Mouse (Mus musculus): ENCODE results near the gene Msi2.

Gene Msi2

GRCm38 (mm10) chr11:88485987-88486386, 232.3 kb downstream of the Msi2 start:
- DNase-seq (ENCODE audit: low spot score in 2 of 2) = no peak

- no peak for DNase-seq (ENCODE audit: low spot score in 2 of 2)
Measured at GRCm38 (mm10) chr11:88485088-88485487, 233.2 kb downstream of the Msi2 start.

- no peak for DNase-seq (ENCODE audit: low spot score in 2 of 2)
Measured at GRCm38 (mm10) chr11:88484047-88484446, 234.3 kb downstream of the Msi2 start.

GRCm38 (mm10) chr11:88482636-88483035, 235.7 kb downstream of the Msi2 start:
- DNase-seq (ENCODE audit: low spot score in 2 of 2) = no peak

- no peak for DNase-seq (ENCODE audit: low spot score in 2 of 2)
Measured at GRCm38 (mm10) chr11:88482236-88482635, 236.1 kb downstream of the Msi2 start.

- DNase-seq (ENCODE audit: low spot score in 2 of 2) = no peak
Measured at GRCm38 (mm10) chr11:88481602-88482161, 236.6 kb downstream of the Msi2 start.

- DNase-seq (ENCODE audit: low spot score in 2 of 2) = no peak
Measured at GRCm38 (mm10) chr11:88481092-88481601, 237.2 kb downstream of the Msi2 start.

- no peak for DNase-seq (ENCODE audit: low spot score in 2 of 2)
Measured at GRCm38 (mm10) chr11:88479498-88479897, 238.8 kb downstream of the Msi2 start.

- DNase-seq (ENCODE audit: low spot score in 2 of 2) = peak in 1 of 2 experiments; percentile 49
Measured at GRCm38 (mm10) chr11:88474889-88475440, 243.3 kb downstream of the Msi2 start.

DNA sequence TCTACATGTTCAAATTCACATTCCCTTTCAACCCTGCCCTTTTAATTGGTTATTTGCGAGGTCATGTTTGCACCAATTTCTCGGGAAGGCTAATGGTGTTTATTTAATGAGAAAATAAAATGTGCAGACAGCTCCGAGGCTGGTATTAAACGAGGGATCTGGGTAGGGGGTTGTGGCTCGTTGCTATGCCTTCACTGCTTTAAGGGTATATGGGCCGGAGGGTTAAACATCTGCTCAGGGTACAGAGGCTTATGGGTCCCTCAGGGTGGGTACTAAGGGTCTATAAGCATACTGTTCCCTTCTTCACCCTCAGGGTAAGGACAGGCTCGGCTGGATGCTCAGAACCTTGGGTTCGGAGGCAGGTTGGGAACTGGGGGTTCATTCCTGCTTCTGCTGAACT, 245.6 kb downstream of the Msi2 start:
- no peak for DNase-seq (ENCODE audit: low spot score in 2 of 2)

GRCm38 (mm10) chr11:88471981-88472647, 246.2 kb downstream of the Msi2 start:
- no peak for DNase-seq (ENCODE audit: low spot score in 2 of 2)

DNA sequence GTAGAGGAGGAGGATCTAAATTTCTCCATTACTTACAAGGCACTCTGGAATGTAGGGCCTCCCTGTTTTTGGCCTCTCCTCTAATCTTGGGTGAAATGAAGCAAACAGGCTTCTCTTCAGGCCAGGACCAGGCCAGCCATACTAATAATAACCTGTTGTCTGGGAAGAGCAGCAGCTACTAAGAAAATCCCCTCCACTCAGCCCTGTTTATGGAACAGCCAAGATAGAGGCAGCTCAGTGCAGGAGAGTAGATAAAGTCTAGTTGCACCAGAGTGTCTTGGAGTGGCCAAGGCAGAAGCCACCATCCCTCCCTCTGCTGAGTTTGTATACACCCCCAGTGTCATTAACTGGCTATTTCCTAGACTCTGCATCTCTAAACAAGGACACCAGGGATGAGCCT, 247.7 kb downstream of the Msi2 start:
- no peak for DNase-seq (ENCODE audit: low spot score in 2 of 2)

DNA sequence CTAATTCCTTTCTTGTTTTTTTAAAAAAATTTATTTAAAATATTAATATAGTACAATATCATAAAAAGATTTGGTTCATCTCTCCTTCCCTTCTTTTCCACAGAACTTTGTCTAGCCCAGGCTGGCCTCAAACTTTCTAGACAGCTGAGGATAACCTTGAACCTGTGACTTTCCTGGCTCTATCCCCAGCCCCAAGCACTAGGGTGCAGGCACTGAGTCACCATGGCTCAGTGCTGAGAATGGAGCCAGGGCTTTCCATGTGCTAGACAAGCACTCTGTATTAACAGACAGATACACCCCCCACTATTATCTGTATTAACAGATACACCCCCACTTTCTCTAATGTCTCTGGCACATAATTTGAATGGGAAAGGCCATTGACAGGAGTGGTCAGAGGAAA, 249.3 kb downstream of the Msi2 start:
- DNase-seq (ENCODE audit: low spot score in 2 of 2) = no peak

DNA sequence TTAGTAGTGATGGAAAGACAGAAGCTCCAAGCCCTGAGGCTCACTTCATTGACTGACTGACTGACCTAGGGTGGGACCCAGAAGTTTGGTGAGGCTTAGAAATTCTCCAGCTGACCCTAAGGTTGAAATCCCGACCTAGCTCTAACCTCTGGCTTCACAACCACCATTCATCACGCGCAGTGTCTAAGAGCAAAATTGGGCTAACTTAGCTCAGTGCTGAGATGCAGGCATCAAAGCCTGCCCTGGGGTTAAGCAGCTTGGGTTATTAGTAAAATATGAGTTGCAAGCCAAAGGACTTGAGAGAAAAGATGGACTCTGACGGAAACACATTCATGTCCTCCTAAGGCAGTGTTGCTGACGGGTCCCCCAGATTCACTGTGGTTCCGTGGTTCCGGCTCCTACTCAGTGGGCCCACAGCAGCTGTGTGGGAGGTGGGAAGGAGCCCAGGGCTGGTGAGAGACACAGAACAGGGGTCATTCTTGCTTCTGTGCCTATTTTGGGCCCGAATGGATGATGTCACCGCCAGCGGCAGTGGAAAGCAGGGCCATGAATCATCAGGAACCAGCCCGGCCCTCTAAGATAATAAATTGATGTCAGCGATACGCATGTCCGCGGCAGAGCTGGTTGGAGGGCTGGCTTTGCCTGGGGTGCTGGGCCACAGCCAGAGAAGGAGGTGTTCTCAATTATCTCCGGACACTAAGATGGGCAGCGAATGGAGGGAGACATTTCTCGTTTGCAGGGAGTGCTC, 250.6 kb downstream of the Msi2 start:
- DNase-seq (ENCODE audit: low spot score in 2 of 2) = peak; percentile 71 to 80

GRCm38 (mm10) chr11:88463951-88464350, 254.4 kb downstream of the Msi2 start:
- DNase-seq (ENCODE audit: low spot score in 2 of 2) = no peak

DNA sequence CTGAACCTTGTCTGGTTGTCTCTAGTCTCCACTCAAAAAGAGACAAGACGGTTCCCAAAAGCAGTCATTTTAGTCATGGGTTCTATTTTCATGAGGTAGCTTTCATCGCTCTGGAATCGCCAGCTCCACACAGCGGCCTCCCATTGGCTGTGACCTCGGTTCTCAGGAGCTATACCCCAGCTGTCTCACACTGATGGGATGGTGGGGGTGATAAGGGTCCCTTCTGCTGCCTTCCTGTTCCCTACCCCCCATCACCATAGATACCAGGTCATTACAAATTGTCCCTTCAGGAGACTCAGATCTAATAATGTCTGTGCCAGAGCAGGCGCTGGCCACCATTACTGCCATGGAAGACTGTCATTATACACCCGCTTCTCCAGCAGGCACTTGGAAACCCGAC, 255.5 kb downstream of the Msi2 start:
- DNase-seq (ENCODE audit: low spot score in 2 of 2) = no peak

DNA sequence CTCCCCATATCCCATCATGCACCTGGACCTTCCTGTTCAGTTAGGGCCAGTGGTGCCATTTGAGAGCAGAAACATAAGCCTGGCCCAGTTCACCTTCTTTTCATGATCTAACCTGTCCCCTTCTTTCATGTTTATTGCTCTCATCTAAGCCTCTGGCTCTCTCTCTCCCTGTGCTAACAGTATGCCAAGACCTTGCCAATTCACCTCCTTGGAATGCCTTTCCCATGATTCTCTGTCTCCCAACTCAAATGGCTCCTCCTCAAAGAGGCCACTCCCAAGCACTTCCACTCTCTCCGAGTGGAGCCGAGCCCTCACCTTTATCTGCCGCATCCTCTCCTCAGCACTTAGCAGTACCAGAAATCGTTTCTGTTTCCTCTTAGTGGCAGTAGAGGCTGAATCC, 256.7 kb downstream of the Msi2 start:
- DNase-seq (ENCODE audit: low spot score in 2 of 2) = no peak

DNA sequence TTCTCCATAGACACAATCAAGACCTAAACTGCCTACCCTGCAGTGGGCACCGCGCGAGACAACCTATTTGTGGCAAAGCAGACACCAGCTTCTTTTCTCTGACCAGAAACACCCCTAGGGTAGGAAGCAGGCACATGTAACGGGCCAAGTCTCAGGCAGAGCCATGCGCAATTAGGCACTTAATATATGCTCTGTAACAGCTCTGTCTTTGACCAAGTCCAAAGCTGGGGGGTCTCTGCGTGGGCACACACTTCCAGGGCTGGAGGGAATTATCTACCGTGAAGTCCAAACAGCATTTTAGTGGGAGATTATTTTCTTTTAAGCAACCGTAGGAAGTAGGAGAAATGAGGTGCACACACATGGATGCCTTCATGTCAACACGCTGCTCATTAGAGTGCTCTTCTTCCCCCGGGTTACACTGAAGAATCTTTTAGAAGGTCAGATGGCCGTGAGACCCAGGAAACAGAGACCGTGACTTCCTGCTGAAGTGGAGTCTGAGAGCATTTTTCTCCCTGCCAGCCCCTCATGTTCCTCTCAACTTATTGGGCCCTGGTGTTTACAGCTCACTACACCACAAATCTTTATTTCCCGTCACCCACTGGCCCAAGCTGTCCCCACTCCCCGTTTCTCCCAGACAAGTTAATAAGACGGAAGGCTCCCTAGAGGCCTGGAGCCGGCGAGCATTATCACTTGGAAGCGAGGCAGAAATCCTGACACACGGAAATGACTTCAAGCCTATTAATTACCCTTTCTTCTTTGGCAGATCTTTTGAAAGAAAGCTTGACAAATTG, 258.2 kb downstream of the Msi2 start:
- peak; percentile 31 to 43 for DNase-seq (ENCODE audit: low spot score in 2 of 2)

DNA sequence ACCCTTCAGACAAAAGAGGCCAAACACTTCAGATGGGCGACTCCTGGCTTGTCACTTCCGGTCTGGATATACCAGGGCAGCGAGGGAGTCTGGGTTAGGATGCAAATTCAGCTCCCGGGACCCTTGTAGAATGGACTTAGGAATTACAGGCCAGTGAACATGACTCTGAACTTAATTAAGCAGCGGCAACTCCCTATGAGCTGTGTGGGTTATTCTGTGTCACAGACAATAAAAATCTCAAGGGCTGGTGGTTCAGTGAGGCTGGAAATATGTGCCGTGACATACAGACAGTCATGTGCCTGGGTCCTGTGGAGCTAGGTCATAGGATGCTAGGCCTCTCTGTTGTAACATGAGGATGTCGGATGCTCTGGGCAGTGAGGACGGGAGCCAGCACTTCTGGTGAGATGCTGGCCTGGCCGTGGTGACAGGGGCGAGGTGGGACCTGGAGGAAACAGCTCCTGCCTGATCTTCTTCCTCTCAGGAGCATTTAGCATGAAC, 261.0 kb downstream of the Msi2 start:
- no peak for DNase-seq (ENCODE audit: low spot score in 2 of 2)

DNA sequence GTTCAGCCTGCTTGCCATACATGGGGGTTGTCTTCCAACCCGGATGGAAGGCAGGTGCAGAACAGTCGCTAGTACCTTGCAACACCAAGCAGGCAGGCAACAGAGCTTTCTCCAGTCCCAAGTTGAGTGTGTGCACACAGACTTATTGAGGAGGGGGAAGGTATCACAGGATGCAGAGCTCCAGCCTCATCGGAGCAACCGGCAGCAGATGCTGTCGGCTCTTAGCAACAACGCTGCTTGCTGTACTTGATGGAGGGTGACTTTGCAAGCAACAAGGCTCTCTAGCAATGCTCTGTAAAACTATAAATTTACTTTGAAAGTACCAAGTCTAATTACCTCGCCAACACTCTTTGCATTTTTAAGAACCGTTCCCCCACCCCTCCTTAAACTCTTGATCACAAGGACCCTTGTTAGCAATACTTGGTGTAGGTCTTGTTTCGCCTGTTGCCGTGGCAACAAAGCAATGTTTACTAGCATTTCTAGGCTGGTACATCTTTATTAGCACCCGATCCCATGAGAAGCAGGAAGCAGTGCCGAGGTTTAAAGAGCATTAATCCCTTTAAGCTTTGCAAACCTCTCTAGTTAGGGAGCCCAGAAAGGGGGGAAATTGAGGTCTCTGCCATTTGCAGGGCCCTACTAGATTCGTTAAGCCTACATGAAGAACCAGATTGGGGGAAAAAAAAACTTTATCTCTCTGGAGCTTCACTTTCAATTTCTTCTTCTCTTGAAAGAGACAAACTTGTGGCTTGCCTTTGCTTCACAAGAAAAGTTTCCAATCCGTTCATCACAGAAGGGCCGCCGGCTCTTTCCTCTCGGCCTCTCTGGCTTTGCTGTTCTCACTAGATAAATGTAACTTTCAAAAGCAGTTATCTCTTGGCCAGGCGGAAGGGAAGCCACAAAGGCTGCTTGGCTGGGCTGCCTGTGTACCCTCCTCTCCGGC, 263.2 kb downstream of the Msi2 start:
- DNase-seq (ENCODE audit: low spot score in 2 of 2) = no peak

Measured in heart, adult 9 months (tissue).